Mouse (Mus musculus) intestine, embryonic 15.5 days (tissue): ENCODE data around the gene Tmem246. TPM values are rescaled to one million over a fixed set of nuclear protein-coding genes. Genes with fewer than 3 reads are reported as not detected.
A peak's percentile ranks its signal among the peaks of the same experiment; 100 is the strongest.

Experiments used
- ATAC-seq: fragments of 200-750 bp; cut with Nextera tagmentation; 2 replicates; pipeline ENCODE4 v1.8.0; 2017; ENCODE audit warnings: moderate TSS enrichment, moderate library complexity
- H3K27ac ChIP-seq: fragments of 300-500 bp; sonication (generic); 2 replicates; pipeline ENCODE4 v1.5.1; 2015; ENCODE audit warnings: mild to moderate bottlenecking, inconsistent platforms
- H3K27me3 ChIP-seq: fragments of 300-500 bp; sonication (generic); replicated peaks from 2 replicates; pipeline ENCODE4 v1.6.1; 2015; ENCODE audit warnings: inconsistent platforms
- H3K36me3 ChIP-seq: fragments of 300-500 bp; sonication (generic); 2 replicates; pipeline ENCODE4 v1.6.1; 2015; ENCODE audit warnings: inconsistent platforms
- H3K4me1 ChIP-seq: fragments of 300-500 bp; sonication (generic); replicated peaks from 2 replicates; pipeline ENCODE4 v1.6.1; 2015; ENCODE audit warnings: inconsistent platforms
- H3K4me2 ChIP-seq: fragments of 300-500 bp; sonication (generic); replicated peaks from 2 replicates; pipeline ENCODE4 v1.6.1; 2015; ENCODE audit warnings: mild to moderate bottlenecking, inconsistent platforms
- H3K4me3 ChIP-seq: fragments of 300-500 bp; sonication (generic); replicated peaks from 2 replicates; pipeline ENCODE4 v1.5.1; 2015; ENCODE audit warnings: inconsistent platforms
- H3K9ac ChIP-seq: fragments of 300-500 bp; sonication (generic); 2 replicates; pipeline ENCODE4 v1.6.1; 2015; ENCODE audit warnings: inconsistent platforms
- H3K9me3 ChIP-seq: fragments of 300-500 bp; sonication (generic); 2 replicates; pipeline ENCODE4 v1.6.1; 2016; ENCODE audit warnings: inconsistent platforms
- WGBS: fragments of 180-500 bp; shearing (Covaris S2); methylation state at CpG from one replicate; pipeline ENCODE4 v1.1.7; 2015; 5-methylcytosine and 5-hydroxymethylcytosine counted together
- polyA plus RNA-seq: library from polyadenylated mRNA; unstranded; fragments of >200 nt; fragmentation: Nextera tagmentation; extraction: Ambion mirVana; gene quantifications from 2 replicates; pipeline ENCODE4 v1.2.1, GENCODE M21; 2015

Tmem246 gene
- polyA plus RNA-seq, 1 experiment from 2014 or later: 21.2 TPM

- Histone ChIP-seq H3K9me3 (no peaks in the 10 kb centered on the region), H3K27me3 (no peaks in the 10 kb centered on the region), H3K27ac (no peak overlapping the region), H3K4me2 (no peak overlapping the region), H3K4me3 (no peak overlapping the region), H3K36me3 (no peaks in the 10 kb centered on the region), H3K9ac (no peak overlapping the region), H3K4me1 (no peaks in the 10 kb centered on the region)
- 73% methylated on average over 1 of the region's 1 CpGs for WGBS
- no peak for ATAC-seq
Measured at GRCm38 (mm10) chr4:49605459-49605858, 7.8 kb upstream of the Tmem246 start.

- H3K9ac ChIP-seq: no peak overlapping the region
- no peak for ATAC-seq
- H3K9me3 ChIP-seq: no peaks in the 10 kb centered on the region
- H3K27ac ChIP-seq: no peak overlapping the region
- no peaks in the 10 kb centered on the region for H3K4me1 ChIP-seq
- H3K27me3 ChIP-seq: no peaks in the 10 kb centered on the region
- H3K36me3 ChIP-seq: no peaks in the 10 kb centered on the region
- no peak overlapping the region for H3K4me2 ChIP-seq
- no peak overlapping the region for H3K4me3 ChIP-seq
- 95% methylated on average over 5 of the region's 5 CpGs for WGBS
Measured at GRCm38 (mm10) chr4:49604616-49605015, 6.9 kb upstream of the Tmem246 start.

GRCm38 (mm10) chr4:49604016-49604546 lies 6.4 kb upstream of the Tmem246 start:
- Histone ChIP-seq H3K9me3 (no peaks in the 10 kb centered on the region), H3K4me1 (no peaks in the 10 kb centered on the region), H3K4me3 (no peak overlapping the region), H3K27me3 (no peaks in the 10 kb centered on the region), H3K27ac (no peak overlapping the region), H3K4me2 (no peak overlapping the region), H3K36me3 (no peaks in the 10 kb centered on the region), H3K9ac (no peak overlapping the region)
- 59% methylated on average over 1 of the region's 1 CpGs for WGBS
- ATAC-seq: no peak

- no peaks in the 10 kb centered on the region for H3K36me3 ChIP-seq
- no peaks in the 10 kb centered on the region for H3K4me1 ChIP-seq
- H3K9ac ChIP-seq: no peak overlapping the region
- ATAC-seq: no peak
- H3K27me3 ChIP-seq: no peaks in the 10 kb centered on the region
- WGBS: 95% methylated on average over 2 of the region's 2 CpGs
- no peak overlapping the region for H3K4me3 ChIP-seq
- no peaks in the 10 kb centered on the region for H3K9me3 ChIP-seq
- H3K27ac ChIP-seq: no peak overlapping the region
- H3K4me2 ChIP-seq: no peak overlapping the region
Measured at GRCm38 (mm10) chr4:49603161-49603560, 5.5 kb upstream of the Tmem246 start.

GRCm38 (mm10) chr4:49596846-49597182 lies 862 bp downstream of the Tmem246 start:
- Histone ChIP-seq H3K27me3 (no peaks in the 10 kb centered on the region), H3K27ac (peak overlapping the region; percentile 79), H3K9me3 (no peaks in the 10 kb centered on the region), H3K9ac (peak overlapping the region; percentile 81), H3K36me3 (no peaks in the 10 kb centered on the region), H3K4me2 (peak overlapping the region; percentile 87), H3K4me1 (0 out of 2 replicates have a peak, but pooled peaks cover 2% of the 10 kb centered on the region), H3K4me3 (peak overlapping the region; percentile 87)
- 2% methylated on average over 20 of the region's 20 CpGs for WGBS
- ATAC-seq: no peak; the same call in 1 of the 2 replicates

GRCm38 (mm10) chr4:49590152-49590551 lies 7.5 kb downstream of the Tmem246 start:
- 0 out of 2 replicates have a peak, but pooled peaks cover 6% of the 10 kb centered on the region for H3K4me1 ChIP-seq
- H3K36me3 ChIP-seq: 0 out of 2 replicates have a peak, but pooled peaks cover 7% of the 10 kb centered on the region
- H3K27ac ChIP-seq: no peak overlapping the region
- peak; percentile 92 for ATAC-seq
- no peak overlapping the region for H3K9ac ChIP-seq
- H3K4me2 ChIP-seq: no peak overlapping the region
- H3K9me3 ChIP-seq: no peaks in the 10 kb centered on the region
- WGBS: 64% methylated on average over 2 of the region's 2 CpGs
- no peak overlapping the region for H3K4me3 ChIP-seq
- no peaks in the 10 kb centered on the region for H3K27me3 ChIP-seq

GRCm38 (mm10) chr4:49586811-49587210 lies 10.9 kb downstream of the Tmem246 start:
- no peaks in the 10 kb centered on the region for H3K27me3 ChIP-seq
- H3K4me1 ChIP-seq: peaks cover 15% of the 10 kb centered on the region
- H3K36me3 ChIP-seq: 0 out of 2 replicates have a peak, but pooled peaks cover 7% of the 10 kb centered on the region
- no peak for ATAC-seq
- no peak overlapping the region for H3K4me3 ChIP-seq
- H3K9me3 ChIP-seq: no peaks in the 10 kb centered on the region
- H3K9ac ChIP-seq: no peak overlapping the region
- H3K27ac ChIP-seq: no peak overlapping the region
- 93% methylated on average over 10 of the region's 10 CpGs for WGBS
- H3K4me2 ChIP-seq: no peak overlapping the region

- H3K4me3 ChIP-seq: no peak overlapping the region
- ATAC-seq: no peak
- peaks cover 15% of the 10 kb centered on the region for H3K4me1 ChIP-seq
- no peaks in the 10 kb centered on the region for H3K27me3 ChIP-seq
- no peaks in the 10 kb centered on the region for H3K9me3 ChIP-seq
- H3K36me3 ChIP-seq: 0 out of 2 replicates have a peak, but pooled peaks cover 7% of the 10 kb centered on the region
- no peak overlapping the region for H3K9ac ChIP-seq
- H3K27ac ChIP-seq: no peak overlapping the region
- no peak overlapping the region for H3K4me2 ChIP-seq
- WGBS: 60% methylated on average over 7 of the region's 7 CpGs
Measured at GRCm38 (mm10) chr4:49585524-49586101, 12.1 kb downstream of the Tmem246 start.

- Histone ChIP-seq H3K4me3 (no peak overlapping the region), H3K4me1 (peaks cover 12% of the 10 kb centered on the region), H3K4me2 (no peak overlapping the region), H3K9ac (no peak overlapping the region), H3K9me3 (no peaks in the 10 kb centered on the region), H3K27ac (peak overlapping the region; percentile 24; the same call in 1 of the 2 replicates), H3K36me3 (0 out of 2 replicates have a peak, but pooled peaks cover 7% of the 10 kb centered on the region), H3K27me3 (no peaks in the 10 kb centered on the region)
- ATAC-seq: peak; percentile 57; the same call in 1 of the 2 replicates
- 36% methylated on average over 14 of the region's 14 CpGs for WGBS
Measured at GRCm38 (mm10) chr4:49583965-49584831, 13.5 kb downstream of the Tmem246 start.

- Histone ChIP-seq H3K27me3 (no peaks in the 10 kb centered on the region), H3K4me2 (no peak overlapping the region), H3K4me3 (no peak overlapping the region), H3K27ac (no peak overlapping the region), H3K4me1 (peaks cover 12% of the 10 kb centered on the region), H3K9ac (no peak overlapping the region), H3K9me3 (no peaks in the 10 kb centered on the region), H3K36me3 (0 out of 2 replicates have a peak, but pooled peaks cover 2% of the 10 kb centered on the region)
- 56% methylated on average over 4 of the region's 4 CpGs for WGBS
- no peak for ATAC-seq
Measured at GRCm38 (mm10) chr4:49581256-49581655, 16.4 kb downstream of the Tmem246 start.

- peak; percentile 79 for ATAC-seq
- Histone ChIP-seq H3K4me1 (no peaks in the 10 kb centered on the region), H3K27ac (no peak overlapping the region), H3K4me2 (no peak overlapping the region), H3K4me3 (no peak overlapping the region), H3K36me3 (no peaks in the 10 kb centered on the region), H3K9ac (no peak overlapping the region), H3K9me3 (no peaks in the 10 kb centered on the region), H3K27me3 (no peaks in the 10 kb centered on the region)
- 72% methylated on average over 4 of the region's 4 CpGs for WGBS
Measured at GRCm38 (mm10) chr4:49572194-49572593, 25.5 kb downstream of the Tmem246 start.

- Histone ChIP-seq H3K4me2 (no peak overlapping the region), H3K4me3 (no peak overlapping the region), H3K27ac (no peak overlapping the region), H3K9me3 (no peaks in the 10 kb centered on the region), H3K36me3 (no peaks in the 10 kb centered on the region), H3K4me1 (no peaks in the 10 kb centered on the region), H3K9ac (no peak overlapping the region), H3K27me3 (no peaks in the 10 kb centered on the region)
- ATAC-seq: peak; percentile 88
- 19% methylated on average over 3 of the region's 3 CpGs for WGBS
Measured at GRCm38 (mm10) chr4:49567613-49568012, 30.1 kb downstream of the Tmem246 start.
